Mouse (Mus musculus) heart, postnatal 10 days (tissue): ENCODE results near the gene Shf. TPM values are rescaled to one million over a fixed set of nuclear protein-coding genes. Genes with fewer than 3 reads are reported as not detected.

ENCODE experiments used
- DNase-seq, 2 experiments: peaks; one replicate each; pipeline ENCODE4 v3.0.0; 2021
- intact Hi-C: fragments of 180-260 bp; cut with DNase I; formaldehyde crosslinking; loops from one replicate; pipeline ENCODE4 v1.15.1; 2025
- total RNA-seq, 2 experiments: library from RNA; stranded (reverse); gene quantifications; 2 replicates each; pipeline ENCODE4 v1.2.3; 2021

Shf gene
- total RNA-seq, 2 experiments from 2014 or later: 7.9 to 9.6 TPM

GRCm38 (mm10) chr2:122372541-122372940 lies 3.6 kb upstream of the Shf start:
- intact Hi-C loops: loop anchor here (10.0 kb wide), 1 partner anchor 392 kb away; the partner anchor contains the start of gene Sqor
- DNase-seq: no peak

GRCm38 (mm10) chr2:122372067-122372466 lies 3.1 kb upstream of the Shf start:
- DNase-seq: no peak
- intact Hi-C loops: loop anchor here (10.0 kb wide), 1 partner anchor 393 kb away; the partner anchor contains the start of gene Sqor

DNA sequence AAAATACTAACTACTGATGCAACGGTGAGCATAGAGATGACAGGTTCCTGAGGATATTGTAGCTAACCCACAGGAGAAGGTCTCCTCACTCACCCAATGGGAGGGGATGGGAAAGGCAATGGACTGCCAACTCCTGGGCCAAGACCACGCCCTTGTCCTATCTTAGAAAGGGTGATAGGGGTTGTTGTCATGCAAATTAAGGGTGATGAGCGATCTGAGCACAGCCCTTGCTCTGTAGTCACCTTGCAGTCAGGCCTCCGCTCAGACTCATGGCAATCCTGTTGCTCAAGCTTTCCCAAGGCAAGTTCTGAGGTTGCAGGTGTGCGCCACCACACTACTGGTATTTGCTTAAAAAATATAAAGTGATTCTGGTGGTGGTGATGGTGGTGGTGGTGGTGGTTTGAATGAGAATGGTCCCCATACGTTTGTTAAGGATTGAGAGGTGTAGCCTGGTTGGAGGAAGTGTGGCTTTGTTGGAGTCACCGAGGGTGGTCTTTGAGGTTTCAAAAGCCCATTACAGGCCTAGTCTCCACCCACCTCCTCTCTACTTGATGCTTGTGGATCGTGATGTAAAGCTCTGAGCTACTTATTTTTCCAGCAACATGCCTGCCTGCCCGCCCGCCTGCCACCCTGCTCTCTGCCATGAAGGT lies 1.3 kb upstream of the Shf start:
- DNase-seq: no peak
- intact Hi-C loops: loop anchor here (10.0 kb wide), 1 partner anchor 395 kb away; the partner anchor contains the start of gene Sqor

GRCm38 (mm10) chr2:122368081-122368971 lies 636 bp downstream of the Shf start:
- peak in 1 of 2 experiments; percentile 25 for DNase-seq
- intact Hi-C loops: loop anchor here (2.0 kb wide), 1 partner anchor 20 kb away; no protein-coding TSS in a partner anchor

DNA sequence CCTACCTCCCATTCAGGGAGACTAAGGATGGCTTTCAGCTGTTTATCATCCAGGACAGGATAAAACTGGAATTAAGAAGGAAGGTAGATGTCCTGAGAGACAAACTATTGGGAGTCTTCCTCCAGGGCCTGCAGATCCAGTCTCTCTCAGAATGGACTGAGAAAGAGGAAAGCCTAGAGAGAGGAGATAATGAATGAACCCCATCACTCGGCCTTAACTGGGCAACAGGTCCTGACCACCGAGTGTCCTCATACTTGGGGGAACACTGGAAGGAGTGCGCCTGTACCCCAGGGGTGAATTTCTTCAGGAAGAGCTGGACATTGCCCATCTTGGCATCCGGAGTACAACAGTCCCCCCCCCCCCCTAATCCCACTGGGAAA lies 1.3 kb downstream of the Shf start:
- intact Hi-C loops: loop anchor here (2.0 kb wide), 1 partner anchor 19 kb away; no protein-coding TSS in a partner anchor
- no peak for DNase-seq

DNA sequence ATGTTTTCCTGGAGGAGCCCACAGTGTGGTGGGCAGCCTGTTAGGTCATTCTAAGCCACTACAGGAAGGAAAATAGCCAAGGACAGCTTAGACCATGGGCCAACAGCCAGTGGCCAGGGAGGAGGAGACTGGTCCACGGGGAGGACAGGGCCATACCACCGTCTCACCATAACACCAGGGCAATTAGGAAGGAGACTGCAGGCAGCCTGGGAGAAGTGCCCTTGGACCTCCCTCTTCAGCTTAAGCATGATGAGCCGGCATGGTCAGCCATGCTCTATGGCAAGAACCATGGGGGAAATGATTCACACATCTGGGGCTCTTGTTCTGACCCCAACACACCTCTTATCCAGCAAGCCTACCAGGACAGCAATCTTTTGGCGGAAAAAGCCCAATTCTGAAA lies 1.8 kb downstream of the Shf start:
- intact Hi-C loops: no loop called here
- no peak for DNase-seq

- DNase-seq: no peak
- intact Hi-C loops: no loop called here
These were observed 2.3 kb downstream of the Shf start for GRCm38 (mm10) chr2:122366706-122367105.

- no peak for DNase-seq
- intact Hi-C loops: no loop called here
These were observed 2.9 kb downstream of the Shf start for GRCm38 (mm10) chr2:122366039-122366438.

DNA sequence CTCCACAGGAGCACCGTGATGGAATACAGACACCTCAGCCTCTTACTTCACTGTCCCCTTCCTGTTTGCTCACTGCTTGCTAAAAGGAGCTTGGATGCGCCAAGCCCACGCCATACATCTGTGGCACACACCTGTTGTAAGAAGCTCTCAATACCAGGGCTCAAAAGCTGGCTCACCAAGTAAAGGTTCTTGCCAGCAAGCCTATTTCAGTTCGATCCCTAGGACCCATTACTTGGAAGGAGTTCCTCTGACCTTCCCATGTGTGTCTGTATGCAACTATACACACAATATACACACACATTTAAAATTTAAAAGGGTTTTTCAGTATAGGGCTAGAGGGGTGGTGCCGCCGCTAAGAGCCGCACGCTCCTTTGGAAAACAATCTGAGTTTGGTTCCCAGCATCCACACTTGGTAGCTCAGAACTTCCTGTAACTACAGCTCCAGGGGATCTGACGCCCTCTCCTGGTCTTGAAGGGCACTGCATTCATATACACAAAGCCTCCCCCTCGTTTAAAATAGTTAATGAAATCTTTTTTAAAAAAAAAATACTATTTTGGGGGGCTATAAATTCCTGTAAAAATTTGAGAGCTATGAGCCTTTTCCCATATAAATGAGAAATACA lies 3.6 kb downstream of the Shf start:
- intact Hi-C loops: no loop called here
- no peak for DNase-seq

DNA sequence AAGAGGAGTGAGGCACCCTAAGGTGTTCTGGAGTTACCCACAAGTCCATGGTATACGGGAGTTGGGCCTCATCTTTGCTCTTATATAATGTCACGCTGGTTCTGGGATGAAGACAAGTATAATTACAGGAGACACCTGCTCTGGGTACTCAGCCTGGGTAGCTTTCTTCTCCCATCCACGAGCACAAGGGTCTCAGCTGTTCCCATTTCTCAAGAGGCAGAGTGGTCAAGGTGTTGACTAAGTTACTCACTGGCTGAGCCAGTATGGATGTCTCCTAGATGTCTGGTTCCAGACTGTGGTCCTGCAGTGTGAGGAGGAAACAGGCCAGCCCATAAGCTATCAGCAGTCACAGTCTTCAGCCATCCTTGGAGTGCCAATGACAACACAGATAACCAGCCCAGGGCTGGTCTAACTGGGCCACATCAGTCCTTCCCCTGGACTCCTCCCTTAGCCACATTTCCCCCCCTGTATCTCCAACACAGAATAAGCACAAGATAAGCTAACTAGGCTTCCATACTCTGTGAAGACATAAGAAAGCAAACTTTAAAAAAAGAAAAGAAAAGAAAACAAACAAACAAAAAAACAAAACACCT lies 4.5 kb downstream of the Shf start:
- intact Hi-C loops: no loop called here
- no peak for DNase-seq

GRCm38 (mm10) chr2:122362622-122363523 lies 6.1 kb downstream of the Shf start:
- no peak for DNase-seq
- intact Hi-C loops: no loop called here

DNA sequence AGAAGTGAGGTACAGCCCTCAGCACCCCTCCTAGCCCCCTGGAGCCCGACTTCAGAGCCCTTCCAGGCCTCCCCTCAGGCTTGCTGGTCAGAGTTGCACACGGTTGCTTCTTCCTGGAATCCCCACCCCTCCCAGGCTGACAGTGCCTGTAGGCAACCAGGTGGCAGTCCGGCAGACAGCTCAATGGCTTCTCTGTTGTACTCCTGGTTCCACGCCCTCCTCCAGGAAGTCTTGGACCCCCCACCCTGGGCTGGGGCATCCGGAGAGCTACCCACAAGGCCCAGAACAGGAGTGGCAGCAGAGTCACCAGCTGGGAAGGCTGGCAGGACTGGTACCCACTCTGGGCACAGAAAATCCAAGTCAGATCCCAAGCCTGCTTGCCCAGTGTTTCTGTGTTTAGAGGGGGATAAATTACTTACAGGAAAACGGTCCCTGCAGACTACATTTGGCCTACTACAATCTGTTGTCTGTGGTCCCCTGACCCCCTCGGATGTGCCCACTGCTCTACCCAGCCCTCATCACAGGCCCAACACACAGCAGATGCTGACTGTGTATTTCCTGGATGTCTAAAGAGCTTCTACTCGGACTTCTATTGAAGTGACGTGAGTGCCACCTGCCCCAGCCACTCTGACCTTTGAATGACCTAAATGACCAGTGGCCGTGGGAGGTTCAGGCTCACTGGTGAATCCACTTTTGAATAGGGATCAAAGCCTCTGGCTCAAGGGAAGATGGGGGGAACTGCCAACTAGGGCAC lies 6.9 kb downstream of the Shf start:
- no peak for DNase-seq
- intact Hi-C loops: no loop called here

DNA sequence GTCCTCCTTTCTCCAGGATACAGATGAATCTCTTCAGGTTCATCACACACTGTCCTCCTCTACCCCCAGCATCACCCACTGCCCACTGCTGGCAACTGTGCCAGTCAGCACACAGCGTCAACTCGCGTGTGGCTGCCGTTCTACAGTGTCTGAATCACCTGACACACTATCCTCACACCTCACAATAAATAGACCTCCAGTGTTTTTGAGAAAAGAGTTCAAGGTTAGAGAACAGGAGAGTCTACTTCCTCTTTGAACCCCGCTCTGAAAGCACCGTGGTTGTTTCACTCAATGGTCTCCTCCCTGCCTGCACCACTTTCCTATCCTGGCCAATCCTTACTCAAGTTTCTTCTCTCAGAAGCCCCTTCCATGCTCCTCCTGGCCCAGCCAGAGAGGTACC lies 7.8 kb downstream of the Shf start:
- intact Hi-C loops: no loop called here

GRCm38 (mm10) chr2:122360310-122360709 lies 8.7 kb downstream of the Shf start:
- intact Hi-C loops: no loop called here
- no peak for DNase-seq

More for the DNA sequence above, 7.8 kb downstream of the Shf start:
- no peak for DNase-seq

DNA sequence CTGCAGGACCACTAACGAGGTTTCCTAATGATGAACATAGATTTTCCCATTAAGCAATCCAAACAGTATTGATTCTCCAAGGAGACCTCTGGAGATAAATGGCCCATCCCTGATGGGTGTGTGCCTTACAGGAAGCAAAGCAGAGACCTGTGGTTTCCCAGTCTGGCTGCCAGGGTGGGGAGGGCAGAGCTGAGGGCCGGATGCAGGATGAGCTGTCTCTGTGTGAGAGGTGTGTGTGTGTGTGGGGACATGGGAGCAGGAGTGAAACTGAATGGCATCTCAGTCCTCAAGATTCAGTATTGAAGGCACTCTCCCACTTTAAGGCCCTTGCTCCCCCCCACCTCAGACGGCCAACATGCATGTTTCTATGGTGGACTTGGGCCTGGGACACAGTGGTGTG lies 12.8 kb downstream of the Shf start:
- no peak for DNase-seq
- intact Hi-C loops: no loop called here

- intact Hi-C loops: no loop called here
- DNase-seq: no peak
These were observed 13.6 kb downstream of the Shf start for GRCm38 (mm10) chr2:122355389-122355788.

- no peak for DNase-seq
- intact Hi-C loops: no loop called here
These were observed 14.6 kb downstream of the Shf start for GRCm38 (mm10) chr2:122354191-122354929.

DNA sequence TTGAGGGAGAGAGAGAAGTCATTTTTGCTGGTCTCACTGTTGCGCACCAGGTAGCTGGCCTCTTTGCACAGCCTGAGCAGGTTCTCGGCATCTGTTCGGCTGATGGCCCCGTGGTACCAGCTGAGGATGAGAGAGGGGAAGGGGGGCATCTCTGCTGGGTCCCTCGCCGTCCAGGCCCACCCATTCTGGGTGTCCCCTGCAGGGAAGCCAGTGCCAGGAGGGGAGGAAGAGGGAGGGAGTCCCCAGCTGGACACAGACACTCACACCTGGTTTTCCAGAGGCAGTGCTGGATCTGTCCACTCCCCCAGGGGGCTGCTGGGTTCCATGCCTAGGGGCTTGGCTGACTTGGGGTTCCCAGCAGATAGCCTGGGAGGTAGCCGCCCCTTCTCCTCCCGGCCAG lies 15.2 kb downstream of the Shf start:
- intact Hi-C loops: no loop called here
- no peak for DNase-seq

- no peak for DNase-seq
- intact Hi-C loops: no loop called here
These were observed 16.0 kb downstream of the Shf start for GRCm38 (mm10) chr2:122352992-122353391.
